Mouse (Mus musculus) testis, adult 2 months (tissue): ENCODE measurements around the gene Raet1e.
"Not testable (repeated sequence)": the region's sequence is repeated elsewhere in the genome, so short reads cannot be mapped to it uniquely, and the experiment has no call there.

Experiments used
- CTCF ChIP-seq: fragments of 200-500 bp; IDR thresholded peaks from 2 replicates; pipeline ENCODE4 v1.5.1; 2012; ENCODE audit warnings: low read depth, mild to moderate bottlenecking, inconsistent platforms, low read length, moderate library complexity; ENCODE audit not compliant: control insufficient read depth, insufficient read depth, insufficient replicate concordance
- POLR2A ChIP-seq: fragments of 200-500 bp; IDR thresholded peaks from 2 replicates; pipeline ENCODE4 v1.6.1; 2012; ENCODE audit warnings: low read depth, mild to moderate bottlenecking, inconsistent platforms, low read length, moderate library complexity; ENCODE audit not compliant: control insufficient read depth

GRCm38 (mm10) chr10:22176515-22176914, 18.1 kb downstream of the Raet1e start:
- TF ChIP-seq CTCF, POLR2A: not testable (repeated sequence)
